Mouse (Mus musculus) limb, embryonic 13.5 days (tissue): ENCODE data around the gene Crebl2. TPM values are rescaled to one million over a fixed set of nuclear protein-coding genes. Genes with fewer than 3 reads are reported as not detected.

Source experiments
- ATAC-seq: fragments of 200-750 bp; cut with Nextera tagmentation; 2 replicates; pipeline ENCODE4 v1.8.0; 2017; ENCODE audit warnings: low read depth, moderate number of reproducible peaks, moderate TSS enrichment; ENCODE audit not compliant: low FRiP score
- H3K27ac ChIP-seq: fragments of 300-500 bp; sonication (generic); 2 replicates; pipeline ENCODE4 v1.5.1; 2015; ENCODE audit warnings: inconsistent platforms, mild to moderate bottlenecking, moderate library complexity
- H3K27me3 ChIP-seq: fragments of 300-500 bp; sonication (generic); 2 replicates; pipeline ENCODE4 v1.6.1; 2015; ENCODE audit warnings: mild to moderate bottlenecking, inconsistent platforms
- H3K36me3 ChIP-seq: fragments of 300-500 bp; sonication (generic); 2 replicates; pipeline ENCODE4 v1.6.1; 2015; ENCODE audit warnings: inconsistent platforms, mild to moderate bottlenecking, moderate library complexity
- H3K4me1 ChIP-seq: fragments of 300-500 bp; sonication (generic); 2 replicates; pipeline ENCODE4 v1.6.1; 2015; ENCODE audit warnings: inconsistent platforms
- H3K4me2 ChIP-seq: fragments of 300-500 bp; sonication (generic); replicated peaks from 2 replicates; pipeline ENCODE4 v1.6.1; 2015; ENCODE audit warnings: inconsistent platforms, mild to moderate bottlenecking, moderate library complexity
- H3K4me3 ChIP-seq: fragments of 300-500 bp; sonication (generic); 2 replicates; pipeline ENCODE4 v1.5.1; 2015; ENCODE audit warnings: moderate library complexity, mild to moderate bottlenecking, inconsistent platforms
- H3K9ac ChIP-seq: fragments of 300-500 bp; sonication (generic); 2 replicates; pipeline ENCODE4 v1.6.1; 2015; ENCODE audit warnings: mild to moderate bottlenecking, inconsistent platforms
- H3K9me3 ChIP-seq: fragments of 300-500 bp; sonication (generic); 2 replicates; pipeline ENCODE4 v1.6.1; 2016; ENCODE audit warnings: inconsistent platforms
- WGBS: fragments of 180-500 bp; shearing (Covaris S2); methylation state at CpG from one replicate; pipeline ENCODE4 v1.1.7; 2015; 5-methylcytosine and 5-hydroxymethylcytosine counted together
- polyA plus RNA-seq: library from polyadenylated mRNA; unstranded; fragments of >200 nt; fragmentation: Nextera tagmentation; extraction: Ambion mirVana; gene quantifications from 2 replicates; pipeline ENCODE4 v1.2.1, GENCODE M21; 2015

Crebl2 gene
- polyA plus RNA-seq, 1 experiment from 2014 or later = 2.6 TPM

- Histone ChIP-seq H3K4me3 (no peak overlapping the region), H3K27me3 (no peaks in the 10 kb centered on the region), H3K36me3 (no peaks in the 10 kb centered on the region), H3K9me3 (no peaks in the 10 kb centered on the region), H3K9ac (no peak overlapping the region), H3K27ac (no peak overlapping the region), H3K4me2 (no peak overlapping the region), H3K4me1 (peaks cover 19% of the 10 kb centered on the region)
- WGBS = 95% methylated on average over 5 of the region's 5 CpGs
- ATAC-seq = no peak
These were observed 49.6 kb downstream of the Crebl2 start for GRCm38 (mm10) chr6:134879556-134879955.

GRCm38 (mm10) chr6:134880046-134880445 is 50.1 kb downstream of the Crebl2 start:
- Histone ChIP-seq H3K9ac (no peak overlapping the region), H3K4me3 (no peak overlapping the region), H3K4me2 (no peak overlapping the region), H3K27ac (no peak overlapping the region), H3K27me3 (no peaks in the 10 kb centered on the region), H3K9me3 (no peaks in the 10 kb centered on the region), H3K4me1 (peaks cover 19% of the 10 kb centered on the region), H3K36me3 (no peaks in the 10 kb centered on the region)
- no peak for ATAC-seq
- 56% methylated on average over 2 of the region's 2 CpGs for WGBS

- no peak for ATAC-seq
- Histone ChIP-seq H3K27ac (no peak overlapping the region), H3K4me3 (no peak overlapping the region), H3K36me3 (no peaks in the 10 kb centered on the region), H3K9ac (no peak overlapping the region), H3K4me1 (peaks cover 30% of the 10 kb centered on the region), H3K4me2 (no peak overlapping the region), H3K27me3 (0 out of 2 replicates have a peak, but pooled peaks cover 6% of the 10 kb centered on the region), H3K9me3 (no peaks in the 10 kb centered on the region)
- 79% methylated on average over 4 of the region's 4 CpGs for WGBS
These were observed 53.7 kb downstream of the Crebl2 start for GRCm38 (mm10) chr6:134883661-134884060.

GRCm38 (mm10) chr6:134885515-134885914 is 55.6 kb downstream of the Crebl2 start:
- no peak overlapping the region for H3K9ac ChIP-seq
- H3K4me1 ChIP-seq = peaks cover 20% of the 10 kb centered on the region
- H3K9me3 ChIP-seq = no peaks in the 10 kb centered on the region
- no peak overlapping the region for H3K4me3 ChIP-seq
- WGBS = 96% methylated on average over 2 of the region's 2 CpGs
- H3K4me2 ChIP-seq = no peak overlapping the region
- H3K27ac ChIP-seq = no peak overlapping the region
- no peaks in the 10 kb centered on the region for H3K36me3 ChIP-seq
- ATAC-seq = no peak
- 0 out of 2 replicates have a peak, but pooled peaks cover 6% of the 10 kb centered on the region for H3K27me3 ChIP-seq

- peaks cover 13% of the 10 kb centered on the region for H3K4me1 ChIP-seq
- H3K4me2 ChIP-seq = no peak overlapping the region
- no peaks in the 10 kb centered on the region for H3K36me3 ChIP-seq
- H3K9me3 ChIP-seq = no peaks in the 10 kb centered on the region
- H3K4me3 ChIP-seq = no peak overlapping the region
- H3K9ac ChIP-seq = no peak overlapping the region
- no peak for ATAC-seq
- no peak overlapping the region for H3K27ac ChIP-seq
- 91% methylated on average over 8 of the region's 8 CpGs for WGBS
- 0 out of 2 replicates have a peak, but pooled peaks cover 6% of the 10 kb centered on the region for H3K27me3 ChIP-seq
These were observed 56.5 kb downstream of the Crebl2 start for GRCm38 (mm10) chr6:134886475-134886874.

GRCm38 (mm10) chr6:134887008-134887407 is 57.1 kb downstream of the Crebl2 start:
- ATAC-seq = no peak
- Histone ChIP-seq H3K4me1 (peaks cover 13% of the 10 kb centered on the region), H3K4me3 (no peak overlapping the region), H3K9ac (no peak overlapping the region), H3K9me3 (no peaks in the 10 kb centered on the region), H3K4me2 (no peak overlapping the region), H3K27ac (no peak overlapping the region), H3K27me3 (0 out of 2 replicates have a peak, but pooled peaks cover 6% of the 10 kb centered on the region), H3K36me3 (no peaks in the 10 kb centered on the region)
- 52% methylated on average over 5 of the region's 5 CpGs for WGBS

- Histone ChIP-seq H3K9ac (no peak overlapping the region), H3K4me3 (no peak overlapping the region)
These were observed 57.9 kb downstream of the Crebl2 start for GRCm38 (mm10) chr6:134887711-134888449.

GRCm38 (mm10) chr6:134888563-134889017 is 58.6 kb downstream of the Crebl2 start:
- 7% methylated on average over 4 of the region's 4 CpGs for WGBS
- ATAC-seq = no peak
- no peak overlapping the region for H3K27ac ChIP-seq
- H3K27me3 ChIP-seq = 0 out of 2 replicates have a peak, but pooled peaks cover 6% of the 10 kb centered on the region
- no peaks in the 10 kb centered on the region for H3K36me3 ChIP-seq
- H3K4me2 ChIP-seq = no peak overlapping the region
- H3K4me3 ChIP-seq = no peak overlapping the region
- H3K9me3 ChIP-seq = no peaks in the 10 kb centered on the region
- H3K9ac ChIP-seq = no peak overlapping the region
- peaks cover 13% of the 10 kb centered on the region for H3K4me1 ChIP-seq

More at GRCm38 (mm10) chr6:134887711-134888449, 57.9 kb downstream of the Crebl2 start:
- peak overlapping the region; percentile 27 for H3K4me2 ChIP-seq
- 0 out of 2 replicates have a peak, but pooled peaks cover 6% of the 10 kb centered on the region for H3K27me3 ChIP-seq
- peaks cover 13% of the 10 kb centered on the region for H3K4me1 ChIP-seq
- peak; percentile 54; the same call in 1 of the 2 replicates for ATAC-seq
- 3% methylated on average over 10 of the region's 10 CpGs for WGBS
- no peak overlapping the region for H3K27ac ChIP-seq
- no peaks in the 10 kb centered on the region for H3K36me3 ChIP-seq
- no peaks in the 10 kb centered on the region for H3K9me3 ChIP-seq

GRCm38 (mm10) chr6:134889763-134890162 is 59.8 kb downstream of the Crebl2 start:
- no peak overlapping the region for H3K4me3 ChIP-seq
- no peak overlapping the region for H3K9ac ChIP-seq
- H3K4me2 ChIP-seq = no peak overlapping the region
- ATAC-seq = no peak
- no peaks in the 10 kb centered on the region for H3K36me3 ChIP-seq
- H3K27ac ChIP-seq = no peak overlapping the region
- H3K27me3 ChIP-seq = 0 out of 2 replicates have a peak, but pooled peaks cover 6% of the 10 kb centered on the region
- H3K4me1 ChIP-seq = peaks cover 13% of the 10 kb centered on the region
- H3K9me3 ChIP-seq = no peaks in the 10 kb centered on the region
- 85% methylated on average over 1 of the region's 1 CpGs for WGBS

GRCm38 (mm10) chr6:134890436-134890835 is 60.5 kb downstream of the Crebl2 start:
- no peak for ATAC-seq
- no peaks in the 10 kb centered on the region for H3K9me3 ChIP-seq
- 0 out of 2 replicates have a peak, but pooled peaks cover 6% of the 10 kb centered on the region for H3K27me3 ChIP-seq
- H3K27ac ChIP-seq = no peak overlapping the region
- no peak overlapping the region for H3K4me2 ChIP-seq
- H3K36me3 ChIP-seq = no peaks in the 10 kb centered on the region
- H3K9ac ChIP-seq = no peak overlapping the region
- H3K4me3 ChIP-seq = no peak overlapping the region
- 71% methylated on average over 7 of the region's 7 CpGs for WGBS
- H3K4me1 ChIP-seq = peaks cover 13% of the 10 kb centered on the region

GRCm38 (mm10) chr6:134896570-134897436 is 66.8 kb downstream of the Crebl2 start:
- H3K4me3 ChIP-seq = peak overlapping the region; percentile 53
- H3K4me1 ChIP-seq = peaks cover 4% of the 10 kb centered on the region; the same call in 1 of the 2 replicates
- no peak overlapping the region for H3K27ac ChIP-seq
- H3K4me2 ChIP-seq = peak overlapping the region; percentile 65
- no peaks in the 10 kb centered on the region; the same call in 1 of the 2 replicates for H3K9me3 ChIP-seq
- H3K36me3 ChIP-seq = no peaks in the 10 kb centered on the region
- WGBS = 59% methylated on average over 15 of the region's 15 CpGs
- H3K9ac ChIP-seq = peak overlapping the region; percentile 79
- H3K27me3 ChIP-seq = no peaks in the 10 kb centered on the region
- no peak for ATAC-seq
